Mouse (Mus musculus): ENCODE data around the gene S1pr5.

- TF ChIP-seq POLR2A (IDR thresholded peaks at IDR 0.05; ENCODE audit: control insufficient read depth, extremely low read depth, insufficient read depth, low read length, poor library complexity), result no peak
- no peak for TF ChIP-seq CTCF (IDR thresholded peaks at IDR 0.05; ENCODE audit: borderline replicate concordance, control insufficient read depth, extremely low read depth, insufficient read depth, low read length, poor library complexity)
Observed at GRCm38 (mm10) chr9:21204528-21205272, 43.5 kb downstream of the S1pr5 start.

Measured in thymus, adult 2 months (tissue).